Mouse (Mus musculus) cerebral cortex, adult 2 months (tissue): ENCODE data around the gene Nrm.

Source experiments
- WGBS: fragments of 180-500 bp; shearing (Covaris S2); methylation state at CpG from one replicate; pipeline ENCODE4 v1.1.7; 2018; 5-methylcytosine and 5-hydroxymethylcytosine counted together

Nrm gene

GRCm38 (mm10) chr17:35834696-35835422 lies 26.3 kb upstream of the Nrm start:
- 39% methylated on average over 26 of the region's 26 CpGs for WGBS

GRCm38 (mm10) chr17:35835424-35836140 lies 25.5 kb upstream of the Nrm start:
- WGBS = 43% methylated on average over 26 of the region's 26 CpGs

GRCm38 (mm10) chr17:35836178-35836965 lies 24.7 kb upstream of the Nrm start:
- WGBS = 5% methylated on average over 24 of the region's 24 CpGs

GRCm38 (mm10) chr17:35836991-35837422 lies 24.1 kb upstream of the Nrm start:
- 1% methylated on average over 25 of the region's 25 CpGs for WGBS

- WGBS = under 1% methylated on average over 18 of the region's 18 CpGs
These were observed 23.6 kb upstream of the Nrm start for GRCm38 (mm10) chr17:35837487-35837886.

- 1% methylated on average over 29 of the region's 29 CpGs for WGBS
These were observed 23.0 kb upstream of the Nrm start, which contains the start of gene Tubb5 for GRCm38 (mm10) chr17:35838122-35838544. Gene Tubb5, minus strand, starts transcription at chr17:35838306.

GRCm38 (mm10) chr17:35838570-35838969 lies 22.5 kb upstream of the Nrm start:
- 9% methylated on average over 5 of the region's 5 CpGs for WGBS

- WGBS = 53% methylated on average over 3 of the region's 3 CpGs
These were observed 22.1 kb upstream of the Nrm start for GRCm38 (mm10) chr17:35839002-35839401.

GRCm38 (mm10) chr17:35840561-35840960 lies 20.6 kb upstream of the Nrm start:
- 41% methylated on average over 14 of the region's 14 CpGs for WGBS

- under 1% methylated on average over 59 of the region's 59 CpGs for WGBS
These were observed 19.8 kb upstream of the Nrm start, which contains the start of gene Mdc1 for GRCm38 (mm10) chr17:35841076-35841950. Gene Mdc1, plus strand, starts transcription at chr17:35841515.

- 11% methylated on average over 11 of the region's 11 CpGs for WGBS
These were observed 19.1 kb upstream of the Nrm start for GRCm38 (mm10) chr17:35842006-35842405.

GRCm38 (mm10) chr17:35843514-35843913 lies 17.6 kb upstream of the Nrm start:
- WGBS = 82% methylated on average over 3 of the region's 3 CpGs

GRCm38 (mm10) chr17:35848112-35848511 lies 13.0 kb upstream of the Nrm start:
- WGBS = 4% methylated on average over 1 of the region's 1 CpGs

GRCm38 (mm10) chr17:35850974-35851373 lies 10.1 kb upstream of the Nrm start:
- whole genome bisulfite sequencing = 88% methylated on average over 3 of the region's 3 CpGs

- WGBS = 98% methylated on average over 1 of the region's 1 CpGs
These were observed 1.7 kb upstream of the Nrm start for GRCm38 (mm10) chr17:35859371-35859770.

- WGBS = 78% methylated on average over 2 of the region's 2 CpGs
These were observed 1.3 kb upstream of the Nrm start for GRCm38 (mm10) chr17:35859835-35860234.

GRCm38 (mm10) chr17:35860831-35861197 lies 304 bp upstream of the Nrm start:
- 4% methylated on average over 12 of the region's 12 CpGs for WGBS

GRCm38 (mm10) chr17:35864832-35865353 lies 3.8 kb downstream of the Nrm start:
- WGBS = 45% methylated on average over 10 of the region's 10 CpGs

GRCm38 (mm10) chr17:35865481-35866280 lies 4.6 kb downstream of the Nrm start, which contains the start of gene Ppp1r18:
Gene Ppp1r18, plus strand, starts transcription at chr17:35865593.
- WGBS = under 1% methylated on average over 47 of the region's 48 CpGs

GRCm38 (mm10) chr17:35866281-35866831 lies 5.2 kb downstream of the Nrm start:
- 2% methylated on average over 36 of the region's 38 CpGs for WGBS
